Mouse (Mus musculus) T-helper 2 cell (primary cell): Measurements from ENCODE around the gene Vwa5b1.

Experiments used
- in situ Hi-C: fragments of 300-600 bp; cut with MboI, MseI; formaldehyde crosslinking; loops from one replicate; pipeline ENCODE4 v1.15.1; 2025; ENCODE audit warnings: high pct_unique_total_duplicates

Gene Vwa5b1

DNA sequence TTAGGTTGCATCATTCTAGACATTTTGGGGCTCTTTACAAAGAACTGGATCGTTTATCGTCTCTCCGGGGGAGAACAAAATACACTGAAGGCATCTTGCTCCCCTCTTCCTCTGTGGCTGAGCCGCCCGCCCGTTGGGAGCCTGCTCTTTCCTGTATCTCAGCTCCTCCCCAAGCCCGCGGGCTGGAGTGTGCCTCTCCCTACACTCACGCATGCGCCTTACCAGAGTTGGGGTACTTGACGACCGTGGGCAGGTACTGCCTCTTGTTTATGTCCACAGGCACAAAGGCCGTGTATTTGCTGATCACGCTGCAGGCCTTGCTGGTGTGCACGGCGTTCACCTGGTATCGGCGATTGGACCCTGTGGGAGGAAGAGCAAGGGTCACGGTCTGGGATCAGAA is 57.3 kb downstream of the Vwa5b1 start:
- in situ Hi-C loops: no loop called here

DNA sequence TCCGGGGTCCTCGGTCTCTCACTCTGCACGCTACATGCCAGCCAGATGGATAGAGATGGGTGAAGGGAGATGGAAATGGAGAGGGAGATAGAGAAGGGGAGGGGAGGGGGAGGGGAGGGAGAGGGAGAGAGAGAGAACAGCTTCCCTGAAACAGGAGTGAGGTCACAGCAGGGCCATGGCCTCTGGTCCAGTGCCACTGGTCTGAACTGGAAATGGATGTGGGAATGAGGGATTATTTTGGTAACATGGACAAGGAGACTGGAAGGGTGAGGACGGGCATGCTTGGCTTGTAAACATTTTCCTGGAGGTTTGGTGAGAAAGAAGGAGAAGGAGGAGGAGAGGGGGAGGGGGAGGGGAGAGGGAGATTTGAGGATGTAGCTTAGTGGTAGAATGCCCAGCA is 59.0 kb downstream of the Vwa5b1 start:
- in situ Hi-C loops: no loop called here

DNA sequence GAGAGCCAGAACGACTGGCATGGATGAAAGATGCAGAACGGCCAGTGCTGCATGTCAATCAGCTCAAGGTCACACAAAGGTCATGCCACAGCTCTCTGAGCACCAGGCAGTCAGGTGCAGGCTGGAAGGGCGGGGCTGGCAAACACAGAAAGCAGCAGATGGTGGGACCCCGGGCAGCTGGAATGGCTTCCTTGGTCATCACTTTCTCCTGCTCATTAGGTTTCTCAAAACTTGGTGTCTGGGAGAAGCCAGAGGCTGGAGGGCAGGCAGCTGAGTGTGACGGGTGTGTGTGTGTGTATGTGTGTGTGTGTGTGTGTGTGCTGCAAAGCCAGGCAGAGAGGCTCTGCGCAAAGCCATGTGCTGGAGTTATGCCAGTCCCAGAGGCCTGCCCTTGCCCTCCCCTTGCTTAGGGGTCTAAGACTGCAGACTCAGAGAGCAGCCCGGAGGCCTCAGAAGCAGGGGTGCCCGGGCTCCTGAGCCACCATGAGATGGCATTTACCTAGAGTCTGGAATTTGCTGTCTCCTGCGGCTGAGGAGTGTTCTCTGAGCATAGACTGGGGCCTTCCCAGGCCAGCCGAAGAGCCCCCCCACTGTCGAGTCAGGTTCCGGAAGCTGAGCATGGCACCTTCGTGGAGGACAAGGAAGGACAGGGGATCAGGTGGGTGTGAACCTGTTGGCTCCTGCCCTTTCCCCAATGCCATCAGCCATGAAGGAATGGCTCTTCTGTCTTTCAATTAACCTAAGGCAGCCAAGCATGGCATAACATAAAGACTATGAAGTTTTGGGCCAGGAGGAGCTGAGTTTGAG is 60.7 kb downstream of the Vwa5b1 start:
- in situ Hi-C loops: no loop called here

DNA sequence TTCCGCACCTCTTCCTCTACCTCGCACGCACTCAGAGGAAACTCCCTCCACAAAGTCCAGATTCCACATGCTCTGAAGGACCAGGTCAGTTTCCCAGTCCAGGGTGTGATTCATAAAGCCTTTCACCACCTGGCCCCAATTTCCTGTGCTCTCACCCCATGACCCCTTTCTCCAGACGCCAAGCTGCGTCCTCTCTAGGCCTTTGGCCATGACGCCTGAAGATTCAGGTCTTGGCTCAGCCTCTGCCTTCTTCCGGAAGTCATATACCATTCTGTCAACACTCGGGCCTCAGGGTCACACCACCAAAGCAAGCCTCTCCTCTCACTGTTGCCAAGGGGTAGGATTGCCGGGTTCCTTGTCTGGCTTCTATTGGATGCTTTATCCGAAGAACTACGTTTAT is 65.8 kb downstream of the Vwa5b1 start:
- in situ Hi-C loops: no loop called here

DNA sequence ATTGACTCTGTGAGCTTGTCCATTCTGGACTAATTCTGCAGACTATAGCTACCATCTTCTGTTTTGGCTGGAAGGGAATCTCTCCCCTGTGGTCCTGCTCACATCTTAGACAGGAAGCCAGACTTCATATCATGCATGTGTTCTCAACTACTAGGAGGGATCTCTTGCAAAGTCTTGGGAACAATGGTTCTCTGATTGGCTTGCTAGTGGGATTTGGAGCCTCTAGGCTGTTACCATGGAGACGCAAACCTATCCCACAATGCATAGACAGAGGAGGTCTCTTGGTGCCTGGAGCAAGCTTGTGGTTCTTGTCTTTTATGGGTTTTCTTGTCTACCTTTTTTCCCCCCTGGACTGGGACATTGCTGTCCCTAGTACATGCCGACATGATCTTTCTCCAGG is 67.4 kb downstream of the Vwa5b1 start:
- in situ Hi-C loops: no loop called here

DNA sequence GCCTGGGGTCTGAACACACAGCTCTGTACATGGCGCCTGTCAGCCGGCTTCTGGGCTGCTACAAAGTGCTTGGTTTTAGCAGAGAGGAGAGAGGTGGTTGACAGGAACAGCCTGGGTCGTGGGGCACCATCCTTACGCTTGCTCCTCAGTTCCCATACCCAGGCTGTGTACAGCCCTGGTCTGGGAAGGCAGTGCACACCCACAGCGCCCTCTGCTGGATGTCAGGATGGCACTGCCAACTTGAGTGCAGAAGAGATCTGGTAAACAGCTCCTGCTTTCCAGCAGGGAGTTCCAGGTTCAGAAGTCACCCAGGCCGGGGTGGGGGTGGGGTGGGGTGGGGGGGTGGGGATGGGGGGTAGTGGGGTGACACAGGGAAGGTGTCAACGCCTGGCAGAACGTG is 73.7 kb downstream of the Vwa5b1 start:
- in situ Hi-C loops: loop anchor here (5.0 kb wide), 1 partner anchor 115 kb away; no protein-coding TSS in a partner anchor

DNA sequence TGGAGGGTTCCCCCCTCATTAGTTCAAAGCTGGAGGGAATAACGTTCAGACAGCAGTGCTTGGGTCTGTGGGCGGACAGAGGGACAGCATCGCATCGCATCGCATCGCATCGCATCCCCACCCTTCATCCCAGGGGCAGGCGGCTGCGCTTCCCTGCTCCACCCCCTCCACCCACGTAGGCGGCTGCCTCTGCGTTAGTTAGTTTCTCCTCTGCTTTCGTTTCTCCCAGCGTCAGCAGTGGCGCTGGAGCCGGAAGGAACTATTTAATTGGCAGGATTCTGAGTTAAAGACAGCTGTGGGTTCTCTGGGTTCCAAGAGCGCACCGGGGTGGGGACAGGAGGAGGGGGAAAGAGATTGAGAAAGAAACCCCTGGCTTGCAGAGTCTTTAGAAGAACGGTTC is 80.2 kb downstream of the Vwa5b1 start:
- in situ Hi-C loops: no loop called here

DNA sequence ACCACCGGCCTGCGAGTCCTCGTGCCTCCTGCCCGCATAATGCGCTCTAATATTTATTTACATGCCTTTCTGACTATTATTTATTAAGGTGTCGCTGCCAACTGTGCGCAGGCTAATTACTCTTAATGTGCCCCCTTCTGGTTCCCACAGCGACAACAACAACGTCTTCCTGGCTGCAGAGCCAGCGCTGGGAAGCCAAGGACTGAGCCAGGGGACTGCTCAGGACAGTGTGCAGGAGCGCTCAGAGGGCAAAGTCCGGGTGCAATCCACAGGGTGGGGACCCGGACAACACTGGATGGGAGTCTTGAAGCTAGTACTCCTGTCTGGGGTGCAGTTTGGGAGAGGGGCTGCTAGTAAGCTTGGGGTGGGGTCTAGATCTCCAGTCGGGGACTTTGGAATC is 80.8 kb downstream of the Vwa5b1 start:
- in situ Hi-C loops: no loop called here

DNA sequence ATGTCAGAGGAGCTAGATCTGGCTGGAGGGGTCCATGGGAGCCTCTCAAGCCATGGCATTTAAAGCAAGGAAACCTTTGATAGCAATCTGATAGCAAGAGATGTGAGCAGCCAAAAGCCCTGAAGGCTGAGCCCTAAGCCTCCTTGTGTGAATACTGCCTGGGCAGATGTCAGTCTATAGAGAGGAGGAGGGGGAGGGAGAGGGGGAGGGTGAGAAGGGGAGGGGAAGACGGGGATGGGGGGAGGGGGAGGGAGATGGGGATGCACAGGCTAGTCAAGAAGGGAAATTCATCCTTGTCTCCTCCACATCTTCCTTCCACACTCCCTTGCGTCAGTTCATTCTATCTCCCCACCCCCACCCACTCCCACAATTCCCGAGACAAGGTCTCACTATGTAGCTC is 81.4 kb downstream of the Vwa5b1 start:
- in situ Hi-C loops: no loop called here

DNA sequence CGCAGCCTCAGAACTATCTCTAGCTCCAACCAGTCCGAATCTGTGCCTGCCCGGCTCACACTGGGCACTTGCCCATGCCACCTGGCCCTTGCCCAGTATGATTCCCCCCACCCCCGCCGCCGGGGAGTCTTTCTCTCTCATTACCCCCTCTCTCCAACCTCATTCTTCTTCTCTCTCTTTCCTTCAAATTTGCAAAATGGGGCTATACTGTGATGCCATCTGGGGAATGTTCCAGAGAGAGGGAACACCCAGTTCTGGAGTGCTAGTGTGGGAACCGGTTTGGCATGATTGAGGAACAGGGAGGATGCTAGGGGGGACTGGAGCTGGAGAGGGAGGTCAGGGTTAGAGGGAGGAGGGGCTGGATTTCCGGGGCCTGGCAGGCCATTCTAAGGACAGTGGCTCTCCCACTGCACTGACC is 82.2 kb downstream of the Vwa5b1 start:
- in situ Hi-C loops: no loop called here

DNA sequence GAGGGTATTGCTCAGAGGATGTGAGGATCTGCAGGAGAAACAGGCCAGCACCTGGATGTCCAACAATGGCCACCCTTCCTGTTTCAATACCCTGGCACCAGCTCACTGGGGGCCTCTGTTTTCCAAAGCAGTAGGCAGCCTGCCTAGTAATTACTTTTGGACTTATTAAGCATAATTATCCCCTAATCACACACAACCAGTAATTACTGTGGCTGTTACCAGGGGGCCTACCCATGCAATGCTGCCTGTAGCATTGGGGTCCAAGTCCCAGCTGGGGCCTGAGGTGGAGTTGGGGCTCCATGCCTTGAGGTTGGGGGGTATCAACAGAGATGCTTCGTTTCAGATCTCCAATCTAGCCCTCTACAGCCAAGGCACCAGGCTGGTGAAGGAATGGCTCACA is 82.6 kb downstream of the Vwa5b1 start:
- in situ Hi-C loops: no loop called here

DNA sequence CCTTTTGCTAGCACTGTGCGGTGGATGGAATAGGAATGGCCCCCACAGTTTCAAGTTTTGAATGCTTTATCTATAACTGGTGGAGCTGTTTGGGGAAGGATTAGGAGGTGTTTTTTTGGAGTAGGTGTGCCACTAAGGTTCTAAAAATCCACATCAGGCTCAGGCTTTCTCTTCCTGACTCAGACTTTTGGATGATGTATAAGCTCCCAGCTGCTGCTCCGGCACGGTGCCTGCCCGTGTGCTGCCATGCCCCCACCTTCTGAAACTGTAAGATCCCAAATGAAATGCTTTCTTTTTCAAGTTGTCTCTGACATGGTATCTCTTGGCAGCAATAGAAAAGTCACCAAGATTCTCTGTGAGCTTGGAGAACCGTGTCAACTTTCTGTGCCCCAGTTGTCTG is 84.1 kb downstream of the Vwa5b1 start:
- in situ Hi-C loops: no loop called here

DNA sequence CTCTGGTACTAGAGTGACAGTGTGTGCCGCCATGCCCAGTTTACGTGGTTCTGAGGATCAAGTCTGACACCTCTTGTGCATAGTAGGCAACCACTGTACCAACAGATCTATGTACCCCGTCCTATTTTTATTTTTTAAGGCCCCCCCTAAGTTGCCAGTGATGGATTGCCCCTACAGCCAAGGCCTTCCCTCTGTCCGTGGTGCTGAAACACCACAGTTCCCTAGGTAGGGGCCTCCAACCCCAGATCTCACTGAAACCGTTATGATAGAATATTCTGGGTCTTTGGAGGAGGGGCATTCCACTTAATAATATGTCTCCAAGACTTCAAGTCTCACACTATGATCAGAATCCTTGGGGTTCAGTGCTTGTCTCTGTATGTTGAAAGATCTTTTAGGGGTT is 85.1 kb downstream of the Vwa5b1 start:
- in situ Hi-C loops: no loop called here

DNA sequence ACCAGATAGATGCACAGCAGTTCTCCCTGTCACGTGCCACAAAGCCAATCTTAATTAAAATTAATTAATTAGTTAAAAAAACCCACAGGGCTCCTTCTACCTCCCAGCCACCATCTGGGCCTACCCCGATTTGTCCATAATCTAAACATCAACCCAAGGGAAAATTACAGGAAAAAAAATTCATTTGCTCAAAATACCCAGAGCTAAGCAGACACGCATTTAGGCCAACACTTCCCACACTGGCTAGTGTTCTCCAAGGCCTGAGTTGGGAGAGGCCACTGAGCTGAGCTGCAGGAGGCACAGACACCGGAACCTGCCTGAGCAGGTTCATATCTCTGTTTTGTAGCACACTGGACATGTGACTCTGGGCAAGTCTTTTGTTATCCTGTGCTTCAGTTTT is 86.7 kb downstream of the Vwa5b1 start:
- in situ Hi-C loops: no loop called here

DNA sequence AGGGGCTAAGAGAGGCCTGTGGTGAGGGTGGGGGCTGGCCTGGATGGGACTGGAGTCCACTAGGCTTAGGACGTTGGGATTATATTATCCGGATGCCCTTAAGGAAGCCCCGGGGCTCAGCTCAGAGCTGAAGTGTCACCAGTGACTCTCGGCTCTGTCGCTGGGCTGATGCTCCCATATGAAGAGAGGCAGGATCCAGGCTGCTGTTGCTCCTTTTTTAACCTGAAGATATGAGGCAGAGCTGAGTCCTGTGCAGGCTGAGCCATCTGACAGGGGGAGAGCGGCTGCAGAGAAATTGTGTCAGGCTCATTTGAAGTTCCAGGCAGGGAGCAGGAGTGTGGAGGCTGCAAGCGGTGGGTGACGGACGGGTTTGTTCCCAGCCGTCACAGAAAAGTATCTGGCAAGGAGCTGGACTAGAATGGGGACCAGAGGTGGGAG is 87.5 kb downstream of the Vwa5b1 start:
- in situ Hi-C loops: no loop called here

DNA sequence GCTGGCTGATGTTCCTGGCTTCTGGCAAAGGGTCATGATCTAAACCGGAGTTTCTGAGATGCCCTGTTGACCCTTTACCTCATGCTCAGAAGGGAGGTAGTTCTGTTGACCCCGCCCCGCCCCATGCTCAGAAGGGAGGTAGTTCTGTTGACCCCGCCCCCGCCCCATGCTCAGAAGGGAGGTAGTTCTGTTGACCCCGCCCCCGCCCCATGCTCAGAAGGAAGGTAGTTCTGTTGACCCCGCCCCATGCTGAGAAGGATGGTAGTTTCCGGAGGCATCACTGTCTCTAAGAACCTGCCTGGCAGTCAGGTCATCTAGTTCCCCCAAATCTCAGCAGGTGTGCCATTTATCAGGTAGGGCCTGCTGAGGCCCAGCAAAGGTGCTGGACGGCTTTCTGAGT is 88.1 kb downstream of the Vwa5b1 start:
- in situ Hi-C loops: no loop called here

DNA sequence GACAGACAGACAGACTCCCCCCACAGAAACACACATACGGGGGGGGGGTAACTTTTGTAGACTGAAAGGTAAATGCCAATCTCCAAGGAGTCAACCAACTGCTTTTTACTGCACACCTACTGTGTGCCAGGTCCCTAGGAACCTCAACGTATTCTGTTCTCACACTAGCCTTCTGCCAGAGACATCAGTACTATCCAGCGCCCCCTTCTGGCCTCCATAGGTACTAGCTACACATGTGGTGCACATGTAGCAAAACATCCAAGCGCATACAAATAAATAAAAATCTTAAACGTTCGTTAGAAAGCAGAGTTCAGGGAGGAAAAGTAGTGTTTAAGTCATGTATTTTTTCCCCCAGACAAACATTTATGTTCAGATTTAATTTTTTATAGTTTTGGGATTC is 88.6 kb downstream of the Vwa5b1 start:
- in situ Hi-C loops: no loop called here

DNA sequence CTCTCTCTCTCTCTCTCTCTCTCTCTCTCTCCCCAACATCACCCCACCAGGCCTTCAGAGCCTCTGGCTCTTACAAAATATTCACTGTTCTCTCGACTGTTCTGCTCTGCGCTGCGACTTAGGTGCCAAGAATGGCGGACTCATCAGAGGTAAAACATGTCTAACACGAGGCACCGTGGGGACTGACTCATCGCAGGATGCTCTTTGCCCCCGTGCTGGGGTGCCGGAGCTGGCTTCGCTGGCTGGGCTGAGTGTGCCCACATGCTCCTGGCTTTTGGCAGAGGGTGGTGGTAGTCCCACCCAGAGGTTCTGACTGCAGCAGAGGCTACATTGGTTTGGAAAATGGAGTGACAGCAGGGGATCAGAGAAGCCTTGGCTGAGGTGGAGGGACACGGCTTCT is 89.4 kb downstream of the Vwa5b1 start:
- in situ Hi-C loops: no loop called here

DNA sequence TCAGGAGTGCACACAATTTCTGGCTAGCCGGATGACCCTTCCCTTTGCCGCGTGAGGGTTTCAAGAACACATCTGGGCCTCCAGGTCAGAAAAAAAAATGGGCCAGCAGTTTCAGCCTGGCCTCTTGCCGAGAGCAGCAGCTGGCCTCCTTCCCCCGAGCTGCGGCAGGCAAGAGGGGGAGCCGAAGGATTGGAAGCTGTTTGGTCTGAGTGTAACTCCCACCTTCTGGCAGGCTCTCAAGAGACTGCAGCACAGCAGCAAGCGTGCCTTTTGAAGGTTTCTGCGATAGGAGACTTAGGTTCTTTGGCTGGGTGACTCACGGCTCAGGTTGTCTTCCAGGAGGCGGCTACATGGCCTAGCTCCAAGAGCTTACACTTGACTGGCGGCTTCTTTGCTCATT is 92.5 kb downstream of the Vwa5b1 start:
- in situ Hi-C loops: loop anchor here (5.0 kb wide), 1 partner anchor 106 kb away; no protein-coding TSS in a partner anchor

DNA sequence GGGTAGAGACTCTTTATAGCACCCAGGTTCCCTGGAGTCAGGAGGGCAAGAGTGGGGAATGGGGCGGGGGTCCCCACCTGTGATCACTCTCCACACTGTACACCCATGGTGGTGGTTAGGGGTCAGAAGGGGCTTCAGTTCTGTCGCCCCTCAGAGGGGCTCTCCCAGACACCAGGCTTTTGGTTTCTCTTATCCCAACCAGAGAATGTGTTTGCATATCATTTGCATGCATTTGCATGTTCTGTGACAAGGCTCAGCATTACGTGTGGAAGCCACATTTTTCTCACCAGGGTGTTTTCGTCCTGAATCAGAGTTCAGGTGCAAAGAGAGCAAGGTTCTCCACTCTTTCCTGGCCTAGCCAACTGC is 97.6 kb downstream of the Vwa5b1 start:
- in situ Hi-C loops: no loop called here

DNA sequence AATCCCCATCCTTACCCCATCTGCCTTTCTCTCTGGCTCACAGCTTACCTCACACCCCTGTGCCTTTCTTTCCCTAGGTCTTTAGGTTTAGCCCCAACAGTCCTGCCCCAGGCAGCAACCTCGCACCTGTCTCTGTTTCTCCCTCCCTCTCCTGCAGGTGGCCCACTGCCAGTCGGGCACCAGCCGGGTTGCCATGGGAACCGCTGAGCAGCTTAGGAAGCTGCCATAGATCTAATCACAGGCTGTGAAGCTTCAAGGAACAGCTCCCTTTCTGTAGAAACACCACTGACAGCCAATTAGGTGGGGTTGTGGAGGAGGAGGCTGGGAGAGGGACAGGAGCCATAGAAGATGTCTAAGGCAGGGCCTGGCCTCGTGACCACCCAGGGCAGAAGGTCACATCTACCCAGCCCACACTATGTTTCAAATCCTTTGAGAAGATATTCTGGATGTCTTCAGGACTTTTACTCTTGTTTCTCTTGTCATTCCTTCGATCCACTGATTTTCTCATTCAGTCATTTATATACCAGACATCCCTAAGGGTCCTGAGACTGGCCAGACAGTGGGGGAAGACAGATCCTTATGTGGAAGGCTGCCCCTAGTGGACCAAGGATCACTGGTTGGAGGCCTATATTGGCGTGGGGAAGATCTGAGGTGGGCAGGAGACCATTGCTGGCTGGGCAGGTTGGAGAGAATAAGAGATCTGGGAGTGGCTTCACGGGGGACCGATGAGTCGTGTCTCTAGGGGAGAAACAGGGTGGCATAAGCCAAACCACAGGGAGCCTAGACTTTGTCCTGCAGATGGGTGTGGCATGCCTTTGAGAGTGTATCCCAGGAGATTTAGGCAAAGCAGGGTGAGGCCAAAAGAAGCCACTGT is 98.2 kb downstream of the Vwa5b1 start:
- in situ Hi-C loops: no loop called here

DNA sequence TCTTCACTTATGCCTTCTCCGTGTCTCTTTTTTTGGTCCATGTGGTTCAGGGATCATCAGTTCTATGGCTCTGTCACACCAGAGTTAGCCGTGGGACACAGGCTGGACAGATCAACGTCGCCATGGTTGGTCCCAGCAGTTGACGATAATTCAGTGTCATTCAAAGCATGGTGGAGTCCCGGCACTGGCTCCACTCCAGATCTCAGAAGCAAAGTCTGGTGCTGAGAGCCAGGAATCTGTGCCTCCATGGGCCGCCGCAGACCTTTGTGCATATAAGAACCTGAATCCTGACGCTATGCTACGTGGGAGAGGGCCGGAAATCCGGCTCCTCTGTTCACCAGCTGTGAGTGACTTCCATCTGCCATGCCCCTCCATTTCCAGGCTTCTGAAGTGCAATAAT is 100.1 kb downstream of the Vwa5b1 start:
- in situ Hi-C loops: no loop called here

DNA sequence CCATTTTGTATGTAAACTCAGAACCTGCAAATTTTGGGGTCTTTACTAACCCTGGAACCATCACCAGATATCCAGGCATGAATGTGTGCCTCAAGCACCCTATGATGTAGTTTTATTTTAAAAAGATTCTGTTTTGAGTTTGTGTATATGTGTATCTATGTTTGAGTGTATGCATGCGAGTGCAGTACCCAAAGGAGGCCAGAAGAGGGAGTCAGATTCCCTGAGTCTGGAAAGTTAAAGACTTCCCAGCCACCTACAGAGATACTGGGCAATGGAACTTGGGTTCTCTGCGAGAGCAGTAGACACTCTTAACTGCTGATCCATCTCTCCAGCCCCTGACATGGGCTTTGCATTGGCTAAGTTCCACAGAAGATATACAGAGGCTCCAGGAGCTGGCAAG is 101.8 kb downstream of the Vwa5b1 start:
- in situ Hi-C loops: no loop called here
